Mouse (Mus musculus) liver, postnatal 0 days (tissue): ENCODE measurements at regions not wholly inside any gene's neighbourhood (a gene's known extent, or its start where the extent isn't known, plus 50 kb on each side); places are given as distances from the start of the nearest gene placed in this dataset.

Source experiments
- ATAC-seq: fragments of 200-750 bp; cut with Nextera tagmentation; 2 replicates; pipeline ENCODE4 v1.8.0; 2017; ENCODE audit warnings: mild to moderate bottlenecking, moderate library complexity
- DNase-seq: peaks from one replicate; pipeline ENCODE4 v3.0.0-alpha.2; 2016
- H3K27ac ChIP-seq: fragments of 300-500 bp; sonication (generic); 2 replicates; pipeline ENCODE4 v1.5.1; 2014; ENCODE audit warnings: antibody characterized with exemption, moderate library complexity, mild to moderate bottlenecking, low read depth
- H3K27me3 ChIP-seq: fragments of 300-500 bp; sonication (generic); 2 replicates; pipeline ENCODE4 v1.6.1; 2014; ENCODE audit warnings: low read length, control low read depth, mixed read lengths; ENCODE audit not compliant: insufficient read depth
- H3K36me3 ChIP-seq: fragments of 300-500 bp; sonication (generic); replicated peaks from 2 replicates; pipeline ENCODE4 v1.6.1; 2014; ENCODE audit warnings: mild to moderate bottlenecking, control low read depth, low read length, moderate library complexity, mixed read lengths; ENCODE audit not compliant: insufficient read depth
- H3K4me1 ChIP-seq: fragments of 300-500 bp; sonication (generic); 2 replicates; pipeline ENCODE4 v1.6.1; 2014; ENCODE audit warnings: antibody characterized with exemption, mild to moderate bottlenecking, control low read depth; ENCODE audit not compliant: insufficient read depth
- H3K4me2 ChIP-seq: fragments of 300-500 bp; sonication (generic); 2 replicates; pipeline ENCODE4 v1.6.1; 2014; ENCODE audit warnings: low read depth, mild to moderate bottlenecking, low read length, moderate library complexity, mixed read lengths
- H3K4me3 ChIP-seq: fragments of 300-500 bp; sonication (generic); 2 replicates; pipeline ENCODE4 v1.5.1; 2014; ENCODE audit warnings: low read depth, low read length
- H3K9ac ChIP-seq: fragments of 300-500 bp; sonication (generic); replicated peaks from 2 replicates; pipeline ENCODE4 v1.6.1; 2014; ENCODE audit warnings: mild to moderate bottlenecking, moderate library complexity
- H3K9me3 ChIP-seq: fragments of 300-500 bp; sonication (generic); 2 replicates; pipeline ENCODE4 v1.6.1; 2016; ENCODE audit warnings: mild to moderate bottlenecking, control low read depth, low read length, mixed read lengths
- CTCF ChIP-seq: sonication (generic); IDR thresholded peaks from 2 replicates; pipeline ENCODE4 v1.5.1; 2016; ENCODE audit warnings: antibody characterized with exemption, low read depth
- EP300 ChIP-seq: IDR thresholded peaks from 2 replicates; pipeline ENCODE4 v1.6.1; 2016; ENCODE audit warnings: antibody characterized with exemption, low read depth, mild to moderate bottlenecking
- WGBS: fragments of 180-500 bp; shearing (Covaris S2); extraction: QIAGEN DNeasy Blood & Tissue Kit; methylation state at CpG from one replicate; pipeline ENCODE4 v1.1.7; 2014; ENCODE audit not compliant: insufficient replicate concordance; 5-methylcytosine and 5-hydroxymethylcytosine counted together

- no peak overlapping the region for H3K27ac ChIP-seq
- no peak overlapping the region for H3K4me3 ChIP-seq
- ATAC-seq (no peak), DNase-seq (no peak)
- H3K9me3 ChIP-seq = no peaks in the 10 kb centered on the region
- no peak overlapping the region for H3K9ac ChIP-seq
- WGBS = 89% methylated on average over 7 of the region's 7 CpGs
- TF ChIP-seq CTCF (no peak), EP300 (no peak)
- H3K27me3 ChIP-seq = no peaks in the 10 kb centered on the region
- H3K36me3 ChIP-seq = no peaks in the 10 kb centered on the region
- no peaks in the 10 kb centered on the region for H3K4me1 ChIP-seq
- no peak overlapping the region for H3K4me2 ChIP-seq
Observed at GRCm38 (mm10) chr2:159986719-159987118, 347.2 kb downstream of the Gm826 start.

DNA sequence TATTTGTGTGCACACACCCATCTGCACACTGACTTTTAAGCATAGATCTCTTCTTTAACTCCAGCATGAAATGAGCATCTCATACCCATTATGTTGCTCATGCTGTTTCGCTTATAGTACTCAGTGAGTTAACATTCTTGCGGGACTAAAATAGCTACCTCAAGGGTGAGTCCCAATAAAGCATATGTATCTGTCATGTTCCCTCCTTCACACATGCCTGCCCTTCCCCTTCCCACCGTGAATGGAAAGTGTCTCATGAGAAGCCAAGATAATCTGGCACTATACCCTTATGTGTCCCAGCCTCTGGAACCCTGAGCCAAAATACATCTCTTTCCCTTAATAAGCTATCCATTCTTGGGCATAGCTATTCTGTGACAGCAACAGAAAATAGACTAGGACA, 352.3 kb downstream of the Gm826 start:
- H3K9me3 ChIP-seq = no peaks in the 10 kb centered on the region
- no peak overlapping the region for H3K4me2 ChIP-seq
- H3K27ac ChIP-seq = no peak overlapping the region
- TF ChIP-seq CTCF = no peak
- no peak for TF ChIP-seq EP300
- no peaks in the 10 kb centered on the region for H3K4me1 ChIP-seq
- no peak for ATAC-seq
- no peak for DNase-seq
- WGBS = 82% methylated on average over 3 of the region's 3 CpGs
- H3K36me3 ChIP-seq = no peaks in the 10 kb centered on the region
- no peaks in the 10 kb centered on the region for H3K27me3 ChIP-seq
- no peak overlapping the region for H3K4me3 ChIP-seq
- H3K9ac ChIP-seq = no peak overlapping the region

- Histone ChIP-seq H3K27ac (no peak overlapping the region), H3K9me3 (no peaks in the 10 kb centered on the region), H3K9ac (no peak overlapping the region), H3K4me2 (no peak overlapping the region), H3K4me1 (no peaks in the 10 kb centered on the region), H3K36me3 (no peaks in the 10 kb centered on the region), H3K27me3 (no peaks in the 10 kb centered on the region), H3K4me3 (no peak overlapping the region)
- no peak for DNase-seq
- TF ChIP-seq EP300 = no peak
- TF ChIP-seq CTCF = no peak
- no peak for ATAC-seq
- 36% methylated on average over 1 of the region's 1 CpGs for WGBS
Observed at GRCm38 (mm10) chr2:159950369-159950768, 383.6 kb downstream of the Gm826 start.

GRCm38 (mm10) chr2:159949046-159949445, 384.9 kb downstream of the Gm826 start:
- Histone ChIP-seq H3K9me3 (no peaks in the 10 kb centered on the region), H3K36me3 (no peaks in the 10 kb centered on the region), H3K4me2 (no peak overlapping the region), H3K4me1 (no peaks in the 10 kb centered on the region), H3K27me3 (no peaks in the 10 kb centered on the region), H3K9ac (no peak overlapping the region), H3K4me3 (no peak overlapping the region), H3K27ac (no peak overlapping the region)
- ATAC-seq (no peak), DNase-seq (no peak)
- 78% methylated on average over 4 of the region's 4 CpGs for WGBS
- TF ChIP-seq CTCF = no peak
- no peak for TF ChIP-seq EP300

GRCm38 (mm10) chr2:159930744-159931143, 403.2 kb downstream of the Gm826 start:
- DNase-seq (no peak), ATAC-seq (no peak)
- Histone ChIP-seq H3K9ac (no peak overlapping the region), H3K4me2 (no peak overlapping the region), H3K36me3 (no peaks in the 10 kb centered on the region), H3K27ac (no peak overlapping the region), H3K27me3 (no peaks in the 10 kb centered on the region), H3K4me3 (no peak overlapping the region), H3K9me3 (no peaks in the 10 kb centered on the region), H3K4me1 (no peaks in the 10 kb centered on the region)
- WGBS = 80% methylated on average over 2 of the region's 2 CpGs
- no peak for TF ChIP-seq CTCF
- no peak for TF ChIP-seq EP300

DNA sequence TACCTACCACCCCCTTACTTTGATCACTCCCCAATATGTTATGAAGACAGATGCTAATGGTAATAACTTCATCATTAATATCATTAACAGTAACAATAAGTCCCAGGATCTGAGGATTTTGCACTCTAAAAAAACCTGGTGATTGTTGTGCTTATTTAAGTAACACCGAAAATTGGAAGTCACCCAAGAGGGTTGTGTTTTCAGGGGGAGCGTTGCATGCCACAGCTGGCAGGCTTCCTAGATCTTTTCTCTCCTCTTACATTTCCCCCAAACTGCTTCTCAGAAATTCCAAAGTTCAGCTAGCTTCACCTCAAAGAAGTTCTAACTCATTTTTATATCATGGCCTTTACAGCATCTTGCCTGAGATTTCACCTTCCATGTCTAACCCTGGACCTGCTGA, 444.3 kb downstream of the Gm826 start:
- 83% methylated on average over 2 of the region's 2 CpGs for WGBS
- no peak overlapping the region for H3K27ac ChIP-seq
- H3K4me3 ChIP-seq = no peak overlapping the region
- no peaks in the 10 kb centered on the region for H3K4me1 ChIP-seq
- ATAC-seq (no peak), DNase-seq (no peak)
- H3K9me3 ChIP-seq = no peaks in the 10 kb centered on the region
- no peaks in the 10 kb centered on the region for H3K36me3 ChIP-seq
- TF ChIP-seq CTCF = no peak
- no peak for TF ChIP-seq EP300
- H3K27me3 ChIP-seq = no peaks in the 10 kb centered on the region
- H3K9ac ChIP-seq = no peak overlapping the region
- H3K4me2 ChIP-seq = no peak overlapping the region
